Mouse (Mus musculus) hindbrain, embryonic 10.5 days (tissue): ENCODE measurements around the gene Usp25. TPM values are rescaled to one million over a fixed set of nuclear protein-coding genes. Genes with fewer than 3 reads are reported as not detected.

Experiments
- DNase-seq: peaks from one replicate; pipeline ENCODE4 v3.0.0-alpha.2; 2017; ENCODE audit warnings: low spot score
- H3K27ac ChIP-seq: fragments of 300-500 bp; sonication (generic); 2 replicates; pipeline ENCODE4 v1.5.1; 2016; ENCODE audit warnings: mild to moderate bottlenecking, moderate library complexity
- H3K27me3 ChIP-seq: fragments of 300-500 bp; sonication (generic); 2 replicates; pipeline ENCODE4 v1.6.1; 2016; ENCODE audit warnings: mild to moderate bottlenecking; ENCODE audit not compliant: poor library complexity, insufficient read depth, severe bottlenecking
- H3K36me3 ChIP-seq: fragments of 300-500 bp; sonication (generic); 2 replicates; pipeline ENCODE4 v1.6.1; 2016; ENCODE audit warnings: mild to moderate bottlenecking, moderate library complexity
- H3K4me1 ChIP-seq: fragments of 300-500 bp; sonication (generic); replicated peaks from 2 replicates; pipeline ENCODE4 v1.6.1; 2016; ENCODE audit warnings: mild to moderate bottlenecking
- H3K4me3 ChIP-seq: fragments of 300-500 bp; sonication (generic); 2 replicates; pipeline ENCODE4 v1.5.1; 2016; ENCODE audit warnings: mild to moderate bottlenecking, moderate library complexity
- H3K9me3 ChIP-seq: fragments of 300-500 bp; sonication (generic); 2 replicates; pipeline ENCODE4 v1.6.1; 2016; ENCODE audit warnings: mild to moderate bottlenecking, moderate library complexity
- WGBS: fragments of 180-500 bp; shearing (Covaris S2); methylation state at CpG from one replicate; pipeline ENCODE4 v1.1.7; 2016; 5-methylcytosine and 5-hydroxymethylcytosine counted together
- polyA plus RNA-seq: library from polyadenylated mRNA; unstranded; fragments of >200 nt; fragmentation: Nextera tagmentation; extraction: Ambion mirVana; gene quantifications from 2 replicates; pipeline ENCODE4 v1.2.1, GENCODE M21; 2016

Usp25 gene
- polyA plus RNA-seq, 1 experiment from 2014 or later: 15.1 TPM

DNA sequence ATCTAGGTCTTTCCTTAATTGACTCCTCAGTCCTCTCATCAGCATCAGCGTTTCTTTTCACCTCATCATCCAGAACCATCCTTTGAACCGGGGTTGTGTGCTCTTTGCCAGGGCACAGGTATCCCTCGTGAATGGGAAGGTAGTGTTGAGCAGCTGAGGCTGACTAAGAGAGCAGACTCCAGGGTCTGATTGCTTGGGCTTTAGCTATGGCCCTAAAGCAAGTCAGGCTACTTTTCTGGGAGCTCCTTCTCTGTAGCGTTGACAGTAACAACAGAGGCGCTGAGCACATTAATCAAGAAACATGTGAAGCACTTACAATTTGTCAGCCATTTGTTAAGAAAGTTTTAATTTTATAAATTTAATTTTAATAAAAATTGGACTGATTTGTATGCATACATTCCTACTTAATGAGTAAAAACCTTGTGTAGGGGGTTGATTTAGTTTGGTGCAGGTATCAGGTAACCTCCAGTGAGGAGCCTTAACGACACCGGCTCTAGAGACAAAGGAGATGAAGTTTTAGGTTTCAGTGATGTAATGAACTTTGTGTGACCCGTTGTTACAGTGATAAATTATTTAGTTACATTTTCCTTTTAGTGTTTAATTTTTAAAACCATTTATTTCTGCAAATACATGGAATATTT is 42.1 kb downstream of the Usp25 start:
- 0 out of 2 replicates have a peak, but pooled peaks cover 2% of the 10 kb centered on the region for H3K4me1 ChIP-seq
- no peak overlapping the region for H3K4me3 ChIP-seq
- no peaks in the 10 kb centered on the region for H3K9me3 ChIP-seq
- H3K27me3 ChIP-seq: no peaks in the 10 kb centered on the region
- peaks cover 36% of the 10 kb centered on the region for H3K36me3 ChIP-seq
- DNase-seq: no peak
- WGBS: 84% methylated on average over 8 of the region's 8 CpGs
- no peak overlapping the region for H3K27ac ChIP-seq

DNA sequence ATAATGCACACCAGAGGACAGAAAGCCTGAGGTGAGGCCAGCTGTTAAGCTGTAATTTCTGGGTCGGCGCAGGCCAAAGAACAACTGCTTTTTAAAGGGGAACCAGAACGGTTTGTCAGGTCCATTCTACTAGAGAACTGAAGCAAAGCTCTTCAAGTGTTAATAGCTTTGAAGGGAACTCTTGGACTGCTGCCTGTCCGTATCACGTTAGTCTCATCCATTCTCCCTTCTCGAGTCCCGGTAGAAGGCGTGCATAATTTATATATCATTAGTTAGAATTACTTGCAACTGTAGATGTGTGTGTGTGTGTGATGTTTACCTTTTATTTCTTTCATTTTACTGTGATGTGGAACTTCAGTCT is 42.6 kb downstream of the Usp25 start:
- WGBS: 82% methylated on average over 8 of the region's 8 CpGs

DNA sequence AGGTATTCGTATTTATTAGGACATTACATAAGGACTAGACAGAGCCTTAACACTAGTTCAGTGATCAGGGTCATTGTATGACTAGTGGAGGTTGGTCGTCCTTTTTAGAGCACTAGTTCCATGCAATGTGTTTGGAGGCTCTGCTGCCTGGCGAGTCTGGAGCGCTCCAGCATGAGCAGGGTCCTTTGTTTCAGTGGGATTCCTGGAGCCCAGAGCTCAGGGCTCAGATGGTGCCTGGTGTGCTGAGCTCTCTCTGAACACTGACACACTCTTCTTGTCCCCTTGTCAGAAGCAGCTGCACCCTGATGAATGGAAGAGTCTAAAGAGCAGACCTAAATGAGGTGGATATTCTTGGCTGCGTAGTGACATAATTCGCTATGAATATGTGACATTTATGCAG is 45.1 kb downstream of the Usp25 start:
- Histone ChIP-seq H3K9me3 (no peaks in the 10 kb centered on the region), H3K4me3 (no peak overlapping the region), H3K27me3 (no peaks in the 10 kb centered on the region), H3K4me1 (0 out of 2 replicates have a peak, but pooled peaks cover 2% of the 10 kb centered on the region), H3K27ac (no peak overlapping the region; the same call in 1 of the 2 replicates), H3K36me3 (peaks cover 36% of the 10 kb centered on the region)
- DNase-seq: peak; percentile 25
- WGBS: 65% methylated on average over 6 of the region's 6 CpGs

More for the DNA sequence above, 42.6 kb downstream of the Usp25 start:
- Histone ChIP-seq H3K9me3 (no peaks in the 10 kb centered on the region), H3K36me3 (peaks cover 34% of the 10 kb centered on the region), H3K4me3 (no peak overlapping the region), H3K27ac (no peak overlapping the region), H3K27me3 (no peaks in the 10 kb centered on the region), H3K4me1 (0 out of 2 replicates have a peak, but pooled peaks cover 2% of the 10 kb centered on the region)
- DNase-seq: no peak

DNA sequence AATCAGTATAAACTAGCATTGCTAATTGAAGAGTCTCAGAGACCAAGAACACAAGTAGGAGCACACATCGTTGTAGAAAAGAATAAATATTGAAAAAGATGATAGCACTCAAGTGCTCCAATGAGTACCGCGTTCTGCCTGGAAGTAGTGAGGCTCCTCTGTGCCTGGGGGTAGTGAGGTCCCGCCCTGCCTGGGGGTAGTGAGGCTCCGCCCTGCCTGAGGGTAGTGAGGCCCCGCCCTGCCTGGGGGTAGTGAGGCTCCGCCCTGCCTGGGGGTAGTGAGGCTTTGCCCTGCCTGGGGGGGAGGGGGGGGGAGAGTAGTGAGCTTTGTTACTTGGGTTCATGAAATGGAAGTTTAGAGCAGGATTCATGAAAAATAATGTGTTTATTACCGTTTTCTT is 46.7 kb downstream of the Usp25 start:
- WGBS: 88% methylated on average over 8 of the region's 8 CpGs
- H3K9me3 ChIP-seq: no peaks in the 10 kb centered on the region
- no peaks in the 10 kb centered on the region for H3K27me3 ChIP-seq
- no peak overlapping the region for H3K27ac ChIP-seq
- no peak overlapping the region for H3K4me3 ChIP-seq
- DNase-seq: no peak
- H3K4me1 ChIP-seq: 0 out of 2 replicates have a peak, but pooled peaks cover 2% of the 10 kb centered on the region
- peaks cover 46% of the 10 kb centered on the region for H3K36me3 ChIP-seq

DNA sequence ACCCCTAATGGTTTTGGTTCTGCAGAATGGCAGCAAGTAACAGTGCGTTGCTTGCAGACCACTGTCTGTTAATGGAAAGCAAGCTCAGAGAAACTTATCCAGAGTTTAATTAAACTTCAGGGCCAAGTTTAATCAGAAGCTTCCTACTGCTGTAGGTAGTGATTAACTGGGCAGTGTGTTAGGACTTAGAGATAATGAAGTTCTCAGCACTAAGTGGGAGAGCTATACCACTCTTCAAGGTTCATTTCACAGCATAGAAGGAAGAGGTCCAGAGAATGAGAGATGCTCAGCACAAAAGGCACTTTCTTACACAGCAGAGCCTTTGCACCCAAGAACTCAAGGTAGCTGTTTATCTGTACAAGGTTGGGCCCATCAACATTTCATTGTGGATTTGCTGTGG is 50.4 kb downstream of the Usp25 start:
- DNase-seq: no peak
- Histone ChIP-seq H3K9me3 (no peaks in the 10 kb centered on the region), H3K27me3 (no peaks in the 10 kb centered on the region), H3K27ac (no peak overlapping the region), H3K4me3 (no peak overlapping the region), H3K36me3 (peaks cover 68% of the 10 kb centered on the region), H3K4me1 (no peaks in the 10 kb centered on the region)
- WGBS: 91% methylated on average over 1 of the region's 1 CpGs

DNA sequence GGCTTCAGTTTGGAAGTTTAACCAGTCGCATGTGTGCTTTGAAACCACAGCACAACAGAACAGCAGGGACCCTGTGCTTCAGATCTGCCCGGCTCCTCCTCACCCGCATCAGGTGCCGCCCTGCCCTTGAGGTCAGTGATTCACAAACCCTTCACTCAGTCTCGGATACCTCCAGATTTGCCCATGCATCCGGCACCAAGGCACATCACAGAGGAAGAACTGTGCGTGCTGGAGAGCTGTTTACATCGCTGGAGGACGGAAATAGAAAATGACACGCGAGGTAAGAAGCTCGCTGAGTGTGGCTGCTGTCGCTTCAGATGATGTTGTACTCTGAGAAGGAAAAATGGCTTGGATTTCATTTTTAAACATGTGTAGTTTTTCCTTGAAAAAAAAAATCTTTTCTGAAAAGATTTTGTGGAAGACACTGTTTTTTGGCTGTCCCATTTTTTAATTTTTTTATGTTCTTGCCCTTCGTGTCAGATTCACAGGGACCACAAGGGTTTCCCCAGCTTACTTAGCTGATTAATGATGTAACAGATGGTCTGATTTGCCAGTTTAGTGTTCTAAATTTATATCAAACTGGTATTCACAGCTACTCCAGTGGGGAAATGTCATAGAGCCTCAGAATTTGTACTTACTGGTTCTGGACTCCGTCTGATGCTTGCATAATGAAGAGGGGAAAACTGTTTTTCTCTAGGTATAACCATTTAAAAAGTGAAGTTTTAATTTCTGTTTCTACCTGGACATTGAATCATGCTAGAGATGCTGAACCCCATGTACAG is 63.6 kb downstream of the Usp25 start:
- peaks cover 69% of the 10 kb centered on the region for H3K36me3 ChIP-seq
- no peaks in the 10 kb centered on the region for H3K27me3 ChIP-seq
- H3K4me1 ChIP-seq: no peaks in the 10 kb centered on the region
- 68% methylated on average over 15 of the region's 15 CpGs for WGBS
- no peak overlapping the region for H3K4me3 ChIP-seq
- DNase-seq: no peak
- no peaks in the 10 kb centered on the region for H3K9me3 ChIP-seq
- H3K27ac ChIP-seq: no peak overlapping the region

DNA sequence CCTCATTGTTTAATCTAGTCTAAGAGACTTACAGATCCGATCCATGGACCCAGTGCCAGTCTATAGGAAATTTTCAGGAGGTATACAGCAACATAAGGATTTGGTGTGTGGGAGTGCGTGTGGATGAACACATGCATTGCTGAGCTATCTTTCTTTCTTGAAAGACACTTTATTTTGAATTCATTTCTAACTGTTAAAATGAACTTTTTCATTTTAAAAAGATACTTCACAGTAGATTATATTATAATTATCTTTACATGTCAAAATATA is 64.2 kb downstream of the Usp25 start:
- Histone ChIP-seq H3K9me3 (no peaks in the 10 kb centered on the region), H3K27ac (no peak overlapping the region), H3K4me1 (no peaks in the 10 kb centered on the region), H3K36me3 (peaks cover 69% of the 10 kb centered on the region), H3K27me3 (no peaks in the 10 kb centered on the region), H3K4me3 (no peak overlapping the region)
- no peak for DNase-seq
- 95% methylated on average over 2 of the region's 2 CpGs for WGBS

DNA sequence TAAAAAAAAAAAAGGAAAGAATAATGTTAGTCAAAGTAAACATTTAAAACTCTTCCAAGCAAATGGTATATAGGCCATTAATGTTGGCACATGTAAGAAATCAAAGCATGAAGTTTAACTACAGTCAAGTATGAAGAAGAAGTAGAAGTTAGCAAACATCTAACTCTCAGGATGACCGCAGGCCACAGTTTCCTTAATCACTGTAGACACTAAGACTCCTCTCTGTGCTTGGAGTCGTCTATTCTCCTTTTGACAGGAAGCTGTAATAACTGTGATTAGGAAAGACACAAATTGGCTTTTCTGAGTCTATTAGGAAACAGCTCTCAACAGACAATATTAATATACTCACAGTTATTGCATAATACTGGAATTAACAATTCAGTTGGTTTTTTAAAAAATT is 70.6 kb downstream of the Usp25 start:
- Histone ChIP-seq H3K27ac (no peak overlapping the region), H3K9me3 (no peaks in the 10 kb centered on the region), H3K4me1 (no peaks in the 10 kb centered on the region), H3K4me3 (no peak overlapping the region), H3K36me3 (peaks cover 70% of the 10 kb centered on the region), H3K27me3 (no peaks in the 10 kb centered on the region)
- no peak for DNase-seq
- 94% methylated on average over 2 of the region's 2 CpGs for WGBS

DNA sequence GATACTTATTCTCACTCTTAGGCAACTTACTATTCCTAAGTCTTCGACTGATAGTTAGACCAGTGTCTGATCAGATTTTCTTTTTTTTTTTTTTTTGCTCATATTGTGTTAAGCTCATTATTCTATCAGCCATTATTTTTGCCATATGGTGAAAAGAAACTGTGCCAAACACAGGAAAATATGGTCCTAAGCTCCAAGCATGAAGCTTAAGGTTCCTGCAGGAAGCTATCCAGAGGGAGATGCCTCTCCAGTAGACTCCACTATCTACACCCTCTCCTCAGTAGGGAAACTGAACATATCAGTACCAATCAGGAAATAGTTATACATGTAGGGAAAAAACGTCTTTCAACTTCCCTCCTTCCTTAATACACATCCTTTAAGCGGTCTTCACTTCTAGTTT is 76.3 kb downstream of the Usp25 start:
- Histone ChIP-seq H3K27me3 (no peaks in the 10 kb centered on the region), H3K36me3 (peaks cover 62% of the 10 kb centered on the region), H3K9me3 (no peaks in the 10 kb centered on the region), H3K4me1 (no peaks in the 10 kb centered on the region), H3K27ac (no peak overlapping the region), H3K4me3 (no peak overlapping the region)
- no peak for DNase-seq
- WGBS: 93% methylated on average over 3 of the region's 3 CpGs

DNA sequence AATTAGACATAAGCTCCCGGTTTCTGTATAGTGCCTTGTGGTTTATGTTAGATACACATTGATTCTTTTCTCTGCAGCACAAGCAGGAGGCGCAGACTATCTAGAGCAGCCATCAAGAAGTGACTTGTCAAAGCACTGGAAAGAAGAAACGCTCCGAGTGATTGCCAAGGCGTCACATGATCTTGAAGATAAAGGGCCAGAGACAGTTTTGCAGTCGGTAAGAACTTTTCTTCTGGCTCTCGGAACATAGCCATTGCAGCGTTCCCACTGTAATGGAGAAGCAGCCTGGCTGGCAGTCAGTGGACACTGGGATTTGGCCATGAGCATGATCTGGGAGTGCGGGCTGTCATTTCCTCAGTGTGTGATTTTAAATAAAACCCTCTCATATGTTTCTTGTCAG is 80.0 kb downstream of the Usp25 start:
- H3K4me3 ChIP-seq: no peak overlapping the region
- H3K27me3 ChIP-seq: no peaks in the 10 kb centered on the region
- H3K36me3 ChIP-seq: peaks cover 56% of the 10 kb centered on the region
- no peak overlapping the region for H3K27ac ChIP-seq
- no peak for DNase-seq
- WGBS: 90% methylated on average over 9 of the region's 9 CpGs
- H3K4me1 ChIP-seq: no peaks in the 10 kb centered on the region
- H3K9me3 ChIP-seq: no peaks in the 10 kb centered on the region

DNA sequence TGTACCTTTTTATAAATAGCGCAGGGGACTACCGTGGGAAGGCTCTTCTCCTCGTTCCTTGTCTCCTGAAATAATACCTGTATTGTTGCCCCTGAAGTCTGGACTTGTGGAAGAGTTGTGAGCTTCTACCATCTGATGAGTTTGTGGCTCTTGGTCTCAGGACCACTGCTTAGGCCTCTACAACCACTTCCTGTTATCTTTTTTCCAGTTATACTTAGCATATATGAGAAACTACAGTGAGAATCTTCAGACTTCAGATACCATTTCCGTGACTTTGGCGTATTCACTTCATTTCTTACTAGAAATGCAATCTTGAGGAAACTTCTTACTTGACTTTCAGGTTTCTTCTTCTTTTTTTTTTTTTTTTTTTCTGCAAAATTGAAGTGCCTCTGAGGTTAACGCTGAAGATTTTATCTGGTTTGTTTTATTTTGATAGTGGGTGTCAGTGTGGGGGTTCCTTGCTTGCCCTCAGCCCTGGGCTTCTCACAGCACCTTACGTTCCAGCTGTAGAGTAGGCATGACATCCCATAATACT is 81.6 kb downstream of the Usp25 start:
- H3K4me3 ChIP-seq: no peak overlapping the region
- WGBS: 93% methylated on average over 7 of the region's 7 CpGs
- H3K27ac ChIP-seq: no peak overlapping the region
- no peaks in the 10 kb centered on the region for H3K9me3 ChIP-seq
- peaks cover 3% of the 10 kb centered on the region; the same call in 1 of the 2 replicates for H3K4me1 ChIP-seq
- H3K36me3 ChIP-seq: peaks cover 53% of the 10 kb centered on the region
- H3K27me3 ChIP-seq: no peaks in the 10 kb centered on the region
- no peak for DNase-seq

DNA sequence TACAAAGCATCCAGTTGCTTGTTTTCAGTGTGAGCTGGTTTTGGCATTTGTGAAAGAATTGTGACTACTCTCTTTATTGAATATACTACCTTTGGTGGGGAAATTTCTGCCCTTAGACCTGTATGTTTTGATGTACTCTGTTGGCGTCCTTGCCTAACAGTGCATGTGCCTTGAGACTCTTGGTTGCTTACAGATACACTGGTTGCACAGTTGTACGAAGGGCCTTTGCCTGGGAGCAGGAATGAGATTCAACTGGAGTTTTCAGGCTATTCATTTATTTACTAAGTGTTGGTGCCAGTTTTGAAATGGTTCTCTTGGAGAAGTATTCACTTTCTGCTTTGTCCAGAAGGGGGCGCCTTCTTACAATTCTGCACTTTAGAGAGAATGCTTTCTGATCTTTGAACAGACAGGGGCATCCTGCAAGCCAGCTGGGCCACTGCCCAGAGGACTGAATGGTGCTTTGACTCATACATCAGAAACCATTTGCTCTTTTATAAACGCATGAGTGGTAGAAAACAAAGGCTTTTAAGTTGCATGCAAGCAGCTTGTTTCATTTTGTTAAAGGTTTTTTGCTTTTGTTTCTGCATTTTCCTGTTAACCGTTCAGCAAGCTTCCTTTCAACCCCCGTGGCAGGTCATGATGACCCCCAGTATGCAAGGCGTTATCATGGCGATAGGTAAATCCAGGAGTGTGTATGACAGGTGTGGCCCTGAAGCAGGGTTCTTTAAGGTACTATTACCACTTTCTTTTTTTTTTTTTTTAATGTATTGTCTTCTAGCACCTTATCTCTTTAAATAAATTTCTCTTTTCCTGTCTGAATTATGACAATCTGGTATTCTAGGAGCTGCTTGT is 85.7 kb downstream of the Usp25 start:
- H3K36me3 ChIP-seq: peaks cover 33% of the 10 kb centered on the region
- H3K4me1 ChIP-seq: peaks cover 3% of the 10 kb centered on the region; the same call in 1 of the 2 replicates
- peak; percentile 41 for DNase-seq
- H3K27ac ChIP-seq: no peak overlapping the region
- H3K4me3 ChIP-seq: no peak overlapping the region
- H3K27me3 ChIP-seq: no peaks in the 10 kb centered on the region
- H3K9me3 ChIP-seq: no peaks in the 10 kb centered on the region
- WGBS: 62% methylated on average over 8 of the region's 8 CpGs
